Mouse (Mus musculus) cerebellum, adult 18-20 months (tissue): ENCODE data around the gene Slc25a54.

ENCODE experiments used
- DNase-seq, 2 experiments: peaks; one replicate each; pipeline ENCODE4 v3.0.0; 2021

The Slc25a54 gene

GRCm38 (mm10) chr3:109125531-109125930 is 45.3 kb downstream of the Slc25a54 start:
- no peak for DNase-seq

DNA sequence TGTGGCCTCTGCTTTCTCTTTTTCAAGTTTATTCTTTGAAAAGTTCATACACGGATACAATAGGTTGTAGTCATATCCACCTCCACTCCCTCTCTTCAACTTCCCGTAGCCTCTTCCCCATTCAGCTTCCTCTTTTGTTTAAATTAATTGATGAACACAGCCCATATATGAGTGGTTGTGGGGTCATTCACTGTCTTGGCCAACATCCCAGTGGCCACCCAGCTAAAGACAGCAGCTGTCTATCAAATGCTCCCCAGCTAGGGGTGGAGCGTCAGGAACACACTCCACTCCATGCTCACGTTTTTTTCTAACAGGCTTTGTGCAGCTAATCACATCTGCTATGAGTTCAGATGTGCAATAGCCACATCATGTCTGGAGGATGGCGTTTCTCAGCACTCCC is 49.5 kb downstream of the Slc25a54 start:
- DNase-seq: no peak

- no peak for DNase-seq
Measured at GRCm38 (mm10) chr3:109132966-109133365, 52.7 kb downstream of the Slc25a54 start.

DNA sequence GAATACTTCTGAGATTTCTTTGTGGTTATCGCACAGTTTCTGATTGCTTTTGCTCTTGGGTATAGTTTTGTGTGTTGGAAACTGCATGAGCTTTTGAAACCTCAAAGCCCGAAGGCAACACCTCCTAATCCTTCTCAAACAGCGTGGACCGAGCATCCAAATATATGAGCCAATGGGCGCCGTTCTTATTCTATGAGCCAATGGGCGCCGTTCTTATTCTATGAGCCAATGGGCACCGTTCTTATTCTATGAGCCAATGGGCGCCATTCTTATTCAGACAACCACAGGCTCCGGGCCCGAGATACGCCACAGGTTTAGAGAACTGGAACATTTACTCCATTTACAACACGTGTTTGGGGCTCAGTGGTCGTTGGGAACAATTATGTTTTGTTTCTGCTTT is 53.8 kb downstream of the Slc25a54 start:
- no peak for DNase-seq

- DNase-seq: no peak
Measured at GRCm38 (mm10) chr3:109135352-109135751, 55.1 kb downstream of the Slc25a54 start.

DNA sequence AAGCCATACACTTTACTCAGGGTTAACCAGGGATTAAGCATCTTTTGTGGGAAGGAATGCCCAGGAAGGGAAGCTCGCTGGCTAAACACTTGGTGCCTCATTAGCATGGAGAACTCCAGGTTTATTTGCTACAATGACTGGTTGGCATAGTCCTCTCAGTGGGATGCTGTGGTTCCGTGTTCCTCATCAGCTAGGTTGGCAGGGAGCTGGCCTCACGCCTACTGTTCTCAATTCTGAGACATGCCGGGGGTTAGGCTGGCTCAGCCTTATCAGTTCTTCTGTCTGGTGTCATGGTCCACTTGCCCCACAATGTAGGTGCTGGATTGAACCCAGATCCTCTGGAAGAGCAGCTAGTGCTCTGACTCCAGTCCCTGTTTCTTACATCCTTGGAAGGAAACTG is 72.3 kb downstream of the Slc25a54 start:
- no peak for DNase-seq

- DNase-seq: no peak
Measured at GRCm38 (mm10) chr3:109153410-109153809, 73.1 kb downstream of the Slc25a54 start.

DNA sequence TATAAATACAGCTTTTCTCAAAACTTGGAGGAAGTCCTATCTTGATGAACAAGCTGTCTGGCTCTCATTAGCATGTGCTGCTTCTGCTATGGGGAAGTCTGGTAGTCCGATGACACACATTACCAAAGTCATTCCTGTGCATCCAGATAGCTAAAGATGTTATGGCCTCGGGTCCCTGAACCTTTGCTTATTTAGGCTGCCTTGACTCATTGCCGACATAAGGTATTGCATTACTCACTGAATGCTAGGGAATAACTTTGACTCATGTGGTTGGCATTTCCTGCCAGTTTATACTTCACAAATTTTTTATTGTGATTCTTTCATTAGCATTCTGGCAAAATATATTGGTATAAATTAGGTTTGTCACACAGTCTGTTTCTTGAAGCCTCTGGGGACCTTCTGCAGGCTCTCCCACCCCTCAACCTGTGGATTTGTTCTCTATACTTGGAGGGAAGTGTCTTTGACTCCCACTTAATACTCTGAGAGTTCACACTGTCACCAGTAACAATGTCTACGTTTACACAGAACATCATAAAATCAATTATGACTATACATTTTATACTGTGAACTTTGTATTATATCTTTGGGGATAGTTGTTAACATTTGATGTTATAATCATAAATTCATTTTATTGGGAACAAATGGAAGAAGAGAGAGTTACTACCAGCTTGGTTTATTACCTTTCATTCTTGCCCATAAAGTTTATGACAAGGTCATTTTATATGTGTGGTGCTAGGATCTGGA is 75.8 kb downstream of the Slc25a54 start:
- no peak for DNase-seq

- no peak for DNase-seq
Measured at GRCm38 (mm10) chr3:109157481-109157880, 77.2 kb downstream of the Slc25a54 start.

- DNase-seq: no peak
Measured at GRCm38 (mm10) chr3:109164088-109164487, 83.8 kb downstream of the Slc25a54 start.

GRCm38 (mm10) chr3:109164644-109165043 is 84.4 kb downstream of the Slc25a54 start:
- no peak for DNase-seq

- no peak for DNase-seq
Measured at GRCm38 (mm10) chr3:109165214-109165829, 85.1 kb downstream of the Slc25a54 start.
